Mouse (Mus musculus): ENCODE measurements at regions not wholly inside any gene's neighbourhood (a gene's known extent, or its start where the extent isn't known, plus 50 kb on each side); places are given as distances from the start of the nearest gene placed in this dataset.

- Histone ChIP-seq H3K36me3 (ENCODE audit: control insufficient read depth, insufficient read depth, low read length) (no peaks in the 10 kb centered on the region), H3K27me3 (ENCODE audit: control insufficient read depth, insufficient read depth, low read depth, low read length) (no peaks in the 10 kb centered on the region), H3K4me3 (ENCODE audit: low read depth, low read length) (no peak overlapping the region), H3K4me2 (ENCODE audit: low read length) (no peak overlapping the region), H3K27ac (ENCODE audit: low read length) (no peak overlapping the region), H3K4me1 (ENCODE audit: control insufficient read depth, insufficient read depth, low read length) (no peaks in the 10 kb centered on the region), H3K9ac (ENCODE audit: low read depth, low read length) (no peak overlapping the region), H3K9me3 (replicated peaks; ENCODE audit: control insufficient read depth, low read length, poor library complexity, severe bottlenecking) (no peaks in the 10 kb centered on the region)
- ATAC-seq, result no peak
- 56% methylated on average over 1 of the region's 1 CpGs for WGBS
Measured at GRCm38 (mm10) chr4:70844742-70845141, 309.9 kb upstream of the Megf9 start.

DNA sequence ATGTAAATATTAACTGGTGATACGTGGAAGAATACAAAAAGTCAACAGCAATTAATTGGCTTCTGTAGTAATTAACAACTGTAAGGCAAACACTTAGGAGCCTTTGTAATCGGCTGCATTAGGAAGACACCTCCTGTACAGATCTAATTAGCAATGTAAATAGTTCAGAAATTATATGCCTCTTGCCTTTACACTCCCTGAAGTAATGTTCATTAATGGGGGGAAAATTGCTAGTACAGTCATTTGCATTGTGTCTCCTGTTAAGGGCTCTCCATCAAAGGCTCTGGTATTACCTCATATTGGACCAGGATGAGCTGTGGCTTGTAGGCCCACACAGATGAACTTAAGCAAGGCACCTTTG lies 276.1 kb upstream of the Megf9 start:
- peak; percentile 71 for ATAC-seq
- Histone ChIP-seq H3K4me3 (ENCODE audit: low read depth, low read length) (no peak overlapping the region), H3K27me3 (ENCODE audit: control insufficient read depth, insufficient read depth, low read depth, low read length) (no peaks in the 10 kb centered on the region), H3K36me3 (ENCODE audit: control insufficient read depth, insufficient read depth, low read length) (no peaks in the 10 kb centered on the region), H3K9me3 (replicated peaks; ENCODE audit: control insufficient read depth, low read length, poor library complexity, severe bottlenecking) (no peaks in the 10 kb centered on the region), H3K4me2 (ENCODE audit: low read length) (no peak overlapping the region), H3K27ac (ENCODE audit: low read length) (no peak overlapping the region), H3K9ac (ENCODE audit: low read depth, low read length) (no peak overlapping the region), H3K4me1 (ENCODE audit: control insufficient read depth, insufficient read depth, low read length) (0 out of 2 replicates have a peak, but pooled peaks cover 3% of the 10 kb centered on the region)
- WGBS, result 46% methylated on average over 2 of the region's 2 CpGs

DNA sequence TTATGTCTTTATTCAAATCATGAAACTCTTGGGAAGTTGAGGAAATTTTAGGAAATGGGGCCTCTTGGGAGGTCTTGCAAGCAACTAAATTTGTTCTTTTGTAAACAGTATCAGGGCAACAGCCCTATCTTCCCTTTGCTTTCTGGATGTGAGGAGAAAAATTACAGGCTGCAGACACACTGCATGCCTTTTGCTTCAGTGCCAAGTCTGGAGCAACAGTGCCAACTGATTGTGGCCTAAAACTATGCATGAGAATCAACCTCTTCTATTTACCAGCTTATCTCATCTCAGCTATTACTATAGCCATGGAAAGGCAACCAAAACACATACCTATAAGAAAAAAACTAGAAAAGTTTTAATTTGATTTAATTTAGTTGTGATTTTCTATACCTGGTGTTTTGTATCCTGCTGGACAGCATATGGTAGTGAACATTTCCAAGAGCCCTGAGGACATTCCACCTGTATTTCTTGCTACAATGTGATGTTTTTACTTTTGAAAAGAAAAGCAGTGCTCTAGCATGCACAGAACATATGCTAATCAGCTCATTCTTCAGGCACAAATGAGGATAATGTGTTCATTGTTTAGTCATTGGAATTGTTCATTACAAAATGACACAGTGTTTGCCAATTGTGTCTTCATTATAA lies 275.6 kb upstream of the Megf9 start:
- Histone ChIP-seq H3K4me1 (ENCODE audit: control insufficient read depth, insufficient read depth, low read length) (0 out of 2 replicates have a peak, but pooled peaks cover 3% of the 10 kb centered on the region), H3K36me3 (ENCODE audit: control insufficient read depth, insufficient read depth, low read length) (no peaks in the 10 kb centered on the region), H3K4me3 (ENCODE audit: low read depth, low read length) (no peak overlapping the region), H3K9ac (ENCODE audit: low read depth, low read length) (no peak overlapping the region), H3K27me3 (ENCODE audit: control insufficient read depth, insufficient read depth, low read depth, low read length) (no peaks in the 10 kb centered on the region), H3K4me2 (ENCODE audit: low read length) (no peak overlapping the region), H3K27ac (ENCODE audit: low read length) (no peak overlapping the region), H3K9me3 (replicated peaks; ENCODE audit: control insufficient read depth, low read length, poor library complexity, severe bottlenecking) (no peaks in the 10 kb centered on the region)
- ATAC-seq, result peak; percentile 42; the same call in 1 of the 2 replicates

DNA sequence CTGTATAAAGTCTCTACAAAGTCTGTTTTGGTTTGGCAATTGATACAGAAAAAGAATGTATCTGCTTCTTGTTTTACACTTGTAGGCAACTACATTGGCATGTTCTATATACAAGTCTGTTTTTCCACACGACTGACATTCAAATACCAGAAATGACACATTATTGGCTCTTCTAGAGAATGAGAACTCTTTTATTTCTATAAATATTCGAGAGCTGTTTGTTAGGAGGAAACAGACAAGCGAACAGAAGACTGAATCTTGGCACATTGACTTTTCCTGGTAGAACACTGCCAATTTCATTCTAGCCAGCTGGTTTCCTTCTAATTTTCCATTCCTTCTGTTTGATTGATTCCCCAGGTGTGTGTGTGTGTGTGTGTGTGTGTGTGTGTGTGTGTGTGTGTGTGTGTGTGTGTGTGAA lies 270.1 kb upstream of the Megf9 start:
- WGBS, result 84% methylated on average over 3 of the region's 3 CpGs
- H3K4me1 ChIP-seq (ENCODE audit: control insufficient read depth, insufficient read depth, low read length), result no peaks in the 10 kb centered on the region
- H3K36me3 ChIP-seq (ENCODE audit: control insufficient read depth, insufficient read depth, low read length), result no peaks in the 10 kb centered on the region
- H3K9ac ChIP-seq (ENCODE audit: low read depth, low read length), result no peak overlapping the region
- no peak overlapping the region for H3K27ac ChIP-seq (ENCODE audit: low read length)
- ATAC-seq, result no peak
- H3K9me3 ChIP-seq (replicated peaks; ENCODE audit: control insufficient read depth, low read length, poor library complexity, severe bottlenecking), result no peaks in the 10 kb centered on the region
- H3K4me2 ChIP-seq (ENCODE audit: low read length), result no peak overlapping the region
- H3K4me3 ChIP-seq (ENCODE audit: low read depth, low read length), result no peak overlapping the region
- no peaks in the 10 kb centered on the region for H3K27me3 ChIP-seq (ENCODE audit: control insufficient read depth, insufficient read depth, low read depth, low read length)

- Histone ChIP-seq H3K27me3 (ENCODE audit: control insufficient read depth, insufficient read depth, low read depth, low read length) (no peaks in the 10 kb centered on the region), H3K4me2 (ENCODE audit: low read length) (no peak overlapping the region), H3K4me3 (ENCODE audit: low read depth, low read length) (no peak overlapping the region), H3K27ac (ENCODE audit: low read length) (no peak overlapping the region), H3K9me3 (replicated peaks; ENCODE audit: control insufficient read depth, low read length, poor library complexity, severe bottlenecking) (no peaks in the 10 kb centered on the region), H3K36me3 (ENCODE audit: control insufficient read depth, insufficient read depth, low read length) (no peaks in the 10 kb centered on the region), H3K4me1 (ENCODE audit: control insufficient read depth, insufficient read depth, low read length) (peaks cover 2% of the 10 kb centered on the region; the same call in 1 of the 2 replicates), H3K9ac (ENCODE audit: low read depth, low read length) (no peak overlapping the region)
- WGBS, result 48% methylated on average over 1 of the region's 1 CpGs
- ATAC-seq, result 0 out of 2 replicates have a peak, but pooled peaks have one; percentile 51
Measured at GRCm38 (mm10) chr4:70798483-70798882, 263.7 kb upstream of the Megf9 start.

DNA sequence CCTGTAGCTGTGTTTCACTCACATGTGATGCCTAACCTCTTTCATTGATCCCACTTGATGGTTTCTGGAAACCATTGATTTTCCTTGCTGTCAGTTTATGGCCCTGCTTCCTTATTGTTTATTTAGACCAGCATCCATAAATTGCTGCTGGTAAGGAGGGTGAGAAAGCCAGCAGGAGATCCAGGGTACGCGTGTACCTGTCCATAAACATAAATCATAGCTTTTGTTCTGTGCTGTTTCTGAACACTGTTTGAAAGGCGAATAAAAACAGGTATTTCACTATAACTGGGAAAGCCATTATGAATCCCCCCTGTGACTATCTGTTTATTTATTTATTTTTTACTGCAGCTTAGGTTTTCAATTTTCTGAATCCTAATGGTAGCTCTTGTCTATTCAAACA lies 263.1 kb upstream of the Megf9 start:
- Histone ChIP-seq H3K4me2 (ENCODE audit: low read length) (no peak overlapping the region), H3K27ac (ENCODE audit: low read length) (no peak overlapping the region), H3K9me3 (replicated peaks; ENCODE audit: control insufficient read depth, low read length, poor library complexity, severe bottlenecking) (no peaks in the 10 kb centered on the region), H3K4me3 (ENCODE audit: low read depth, low read length) (no peak overlapping the region), H3K36me3 (ENCODE audit: control insufficient read depth, insufficient read depth, low read length) (no peaks in the 10 kb centered on the region), H3K4me1 (ENCODE audit: control insufficient read depth, insufficient read depth, low read length) (peaks cover 2% of the 10 kb centered on the region; the same call in 1 of the 2 replicates), H3K9ac (ENCODE audit: low read depth, low read length) (no peak overlapping the region), H3K27me3 (ENCODE audit: control insufficient read depth, insufficient read depth, low read depth, low read length) (no peaks in the 10 kb centered on the region)
- WGBS, result 91% methylated on average over 3 of the region's 3 CpGs
- no peak for ATAC-seq

DNA sequence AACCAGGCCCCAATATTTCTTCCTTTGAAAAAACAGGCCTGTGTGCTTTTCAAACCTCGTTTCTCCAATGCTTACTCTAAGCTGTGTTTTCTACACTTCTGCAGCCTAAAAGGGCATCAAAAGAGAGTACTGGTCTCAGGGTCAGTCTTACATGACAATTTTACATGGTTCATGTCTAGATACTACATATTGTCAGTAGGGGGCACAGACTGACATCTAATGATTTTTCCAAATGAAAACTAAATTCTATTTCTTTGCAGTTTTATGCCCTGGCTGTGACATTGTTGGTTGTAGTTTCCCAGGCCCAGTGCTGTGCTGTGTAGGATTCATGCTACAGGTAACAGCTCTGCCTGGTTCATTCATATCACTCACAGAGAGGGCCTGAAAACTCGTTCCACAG lies 248.7 kb upstream of the Megf9 start:
- no peaks in the 10 kb centered on the region for H3K9me3 ChIP-seq (replicated peaks; ENCODE audit: control insufficient read depth, low read length, poor library complexity, severe bottlenecking)
- no peak overlapping the region for H3K4me2 ChIP-seq (ENCODE audit: low read length)
- 42% methylated on average over 2 of the region's 2 CpGs for WGBS
- no peak overlapping the region for H3K27ac ChIP-seq (ENCODE audit: low read length)
- 0 out of 2 replicates have a peak, but pooled peaks have one; percentile 39 for ATAC-seq
- H3K9ac ChIP-seq (ENCODE audit: low read depth, low read length), result no peak overlapping the region
- no peaks in the 10 kb centered on the region for H3K36me3 ChIP-seq (ENCODE audit: control insufficient read depth, insufficient read depth, low read length)
- H3K4me3 ChIP-seq (ENCODE audit: low read depth, low read length), result no peak overlapping the region
- H3K27me3 ChIP-seq (ENCODE audit: control insufficient read depth, insufficient read depth, low read depth, low read length), result no peaks in the 10 kb centered on the region
- H3K4me1 ChIP-seq (ENCODE audit: control insufficient read depth, insufficient read depth, low read length), result no peaks in the 10 kb centered on the region

GRCm38 (mm10) chr4:70781591-70781990 lies 246.8 kb upstream of the Megf9 start:
- no peaks in the 10 kb centered on the region for H3K27me3 ChIP-seq (ENCODE audit: control insufficient read depth, insufficient read depth, low read depth, low read length)
- no peaks in the 10 kb centered on the region for H3K9me3 ChIP-seq (replicated peaks; ENCODE audit: control insufficient read depth, low read length, poor library complexity, severe bottlenecking)
- H3K27ac ChIP-seq (ENCODE audit: low read length), result no peak overlapping the region
- H3K4me3 ChIP-seq (ENCODE audit: low read depth, low read length), result no peak overlapping the region
- H3K36me3 ChIP-seq (ENCODE audit: control insufficient read depth, insufficient read depth, low read length), result no peaks in the 10 kb centered on the region
- no peak overlapping the region for H3K9ac ChIP-seq (ENCODE audit: low read depth, low read length)
- no peak for ATAC-seq
- H3K4me2 ChIP-seq (ENCODE audit: low read length), result no peak overlapping the region
- no peaks in the 10 kb centered on the region for H3K4me1 ChIP-seq (ENCODE audit: control insufficient read depth, insufficient read depth, low read length)
- 79% methylated on average over 2 of the region's 2 CpGs for WGBS

GRCm38 (mm10) chr4:70776273-70776672 lies 241.5 kb upstream of the Megf9 start:
- H3K27ac ChIP-seq (ENCODE audit: low read length), result no peak overlapping the region
- no peaks in the 10 kb centered on the region for H3K4me1 ChIP-seq (ENCODE audit: control insufficient read depth, insufficient read depth, low read length)
- H3K9me3 ChIP-seq (replicated peaks; ENCODE audit: control insufficient read depth, low read length, poor library complexity, severe bottlenecking), result no peaks in the 10 kb centered on the region
- ATAC-seq, result no peak
- no peaks in the 10 kb centered on the region for H3K27me3 ChIP-seq (ENCODE audit: control insufficient read depth, insufficient read depth, low read depth, low read length)
- 69% methylated on average over 1 of the region's 1 CpGs for WGBS
- H3K4me3 ChIP-seq (ENCODE audit: low read depth, low read length), result no peak overlapping the region
- H3K9ac ChIP-seq (ENCODE audit: low read depth, low read length), result no peak overlapping the region
- H3K36me3 ChIP-seq (ENCODE audit: control insufficient read depth, insufficient read depth, low read length), result no peaks in the 10 kb centered on the region
- H3K4me2 ChIP-seq (ENCODE audit: low read length), result no peak overlapping the region

Data from midbrain, embryonic 16.5 days (tissue).